Mouse (Mus musculus) cerebellum, adult 18-20 months (tissue): ENCODE measurements at regions not wholly inside any gene's neighbourhood (a gene's known extent, or its start where the extent isn't known, plus 50 kb on each side); places are given as distances from the start of the nearest gene placed in this dataset.

Experiments
- DNase-seq, 2 experiments: peaks; one replicate each; pipeline ENCODE4 v3.0.0; 2021

GRCm38 (mm10) chr14:112895561-112895960 is 418.8 kb upstream of the Tpm3-rs7 start:
- DNase-seq, result peak in 1 of 2 experiments; percentile 2

GRCm38 (mm10) chr14:112901171-112901570 is 413.2 kb upstream of the Tpm3-rs7 start:
- no peak for DNase-seq

GRCm38 (mm10) chr14:112917148-112917547 is 397.3 kb upstream of the Tpm3-rs7 start:
- DNase-seq, result no peak
